ENCODE assay signal across 10 mouse cellular contexts in the genomic region with DNA sequence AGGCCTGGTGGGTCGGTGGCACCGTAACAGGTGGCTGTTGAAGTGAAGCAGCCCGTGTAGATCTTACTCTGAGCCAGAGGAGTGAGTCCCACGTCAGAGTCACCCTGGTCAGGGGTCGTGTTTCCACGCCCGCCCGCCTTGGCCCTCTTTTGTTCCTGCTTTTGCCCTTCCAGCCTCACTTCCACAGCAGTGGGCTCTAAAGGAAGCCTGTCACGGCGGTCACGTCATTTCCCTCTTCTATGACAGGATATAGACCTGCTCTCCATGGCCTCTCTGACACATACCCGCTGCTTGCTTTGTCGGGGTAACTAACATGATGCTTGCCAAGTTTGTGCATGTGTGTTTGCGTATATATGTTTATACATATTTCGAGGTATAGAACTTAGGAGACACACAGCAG. TPM values are rescaled to one million over a fixed set of nuclear protein-coding genes. Genes with fewer than 3 reads are reported as not detected.
DNase-seq lines count a peak whose midpoint lies in the region; ATAC-seq lines count a peak whose summit lies in the region.
"Had no signal": no experiment of that assay in that cellular context is flagged by ENCODE, and none has a peak within 500 bp of the region (broad histone marks: within the 10 kb centered on the region; RNA-seq: fewer than 3 reads in every experiment).

No protein-coding gene starts in this region.

- 46% methylated on average over 15 of the region's 15 CpGs for WGBS in kidney, embryonic 16.5 days
- WGBS in forebrain, embryonic 15.5 days, result 54% methylated on average over 15 of the region's 15 CpGs

- H3K4me3 ChIP-seq in kidney, embryonic 16.5 days (ENCODE audit: low read length), result no peak overlapping the region
- H3K4me3 ChIP-seq in forebrain, embryonic 15.5 days, result no peak overlapping the region

- DNase-seq in adrenal gland, postnatal 10 days, result peak; percentile 22
- no peak for DNase-seq in adrenal gland, adult 2 months
- no peak for DNase-seq in kidney, adult 8-10 months
- peak; percentile 40 for DNase-seq in lung, postnatal 10 days
- DNase-seq in left cerebral cortex, adult 9 months (ENCODE audit: low spot score in 2 of 2), result no peak
- no peak for DNase-seq in left cerebral cortex, postnatal 10 days (ENCODE audit: extremely low spot score in 1 of 2, low spot score in 2 of 2)
- DNase-seq: cerebellum, postnatal 14 days; gastrocnemius, postnatal 36 days had no signal

- H3K27me3 ChIP-seq in kidney, embryonic 16.5 days (ENCODE audit: insufficient read depth, low read length), result no peaks in the 10 kb centered on the region
- H3K27me3 ChIP-seq in forebrain, embryonic 15.5 days, result no peaks in the 10 kb centered on the region

- 0 out of 2 replicates have a peak, but pooled peaks have one; percentile 28 for ATAC-seq in kidney, embryonic 16.5 days (ENCODE audit: low FRiP score, low TSS enrichment)
- ATAC-seq in forebrain, embryonic 15.5 days (replicated peaks), result peak; percentile 27; the same call in 1 of the 2 replicates

- no peak overlapping the region for H3K27ac ChIP-seq in kidney, embryonic 16.5 days (ENCODE audit: low read length)
- H3K27ac ChIP-seq in forebrain, embryonic 15.5 days (replicated peaks), result 0 out of 2 replicates have a peak overlapping the region, but pooled peaks have one; percentile 0

- no peak overlapping the region for H3K9ac ChIP-seq in kidney, embryonic 16.5 days (replicated peaks; ENCODE audit: low read length)
- H3K9ac ChIP-seq in forebrain, embryonic 15.5 days (replicated peaks), result no peak overlapping the region

- H3K36me3 ChIP-seq in kidney, embryonic 16.5 days (ENCODE audit: insufficient read depth, low read length), result peaks cover 4% of the 10 kb centered on the region
- H3K36me3 ChIP-seq in forebrain, embryonic 15.5 days, result peaks cover 5% of the 10 kb centered on the region

- H3K4me2 ChIP-seq in kidney, embryonic 16.5 days (replicated peaks; ENCODE audit: low read depth, low read length), result no peak overlapping the region
- H3K4me2 ChIP-seq in forebrain, embryonic 15.5 days (replicated peaks), result no peak overlapping the region

- intact Hi-C loops in left cerebral cortex, postnatal 10 days (cut with DNase I), result loop anchor here (10.0 kb wide), 1 partner anchor 349 kb away; the partner anchor contains the start of gene Rev3l

- H3K4me1 ChIP-seq in kidney, embryonic 16.5 days (ENCODE audit: insufficient read depth, low read length), result peaks cover 9% of the 10 kb centered on the region; the same call in 1 of the 2 replicates
- peaks cover 69% of the 10 kb centered on the region for H3K4me1 ChIP-seq in forebrain, embryonic 15.5 days

- peaks cover 3% of the 10 kb centered on the region; the same call in 1 of the 2 replicates for H3K9me3 ChIP-seq in kidney, embryonic 16.5 days (ENCODE audit: low read length)
- H3K9me3 ChIP-seq in forebrain, embryonic 15.5 days, result no peaks in the 10 kb centered on the region

RNA-seq across cellular contexts. Expression of gene Fyn, which starts 17.5 kb away (rescaled TPM):
- total RNA-seq in adrenal gland, postnatal 10 days (2021), result 10 to 100 TPM; 46.6 to 48.6 TPM
- total RNA-seq in adrenal gland, adult 2 months (2021), result 10 to 100 TPM; 37.9 to 56.2 TPM
- 22.7 and 27.9 TPM in 2 replicates for polyA plus RNA-seq in adrenal gland, adult 2 months (2012; rRNA removed)
- 22.4 and 26.1 TPM in 2 replicates for polyA plus RNA-seq in kidney, embryonic 16.5 days (2015; fragmentation: Nextera tagmentation; extraction: Ambion mirVana)
- 75.6 and 79.3 TPM in 2 replicates for polyA plus RNA-seq in forebrain, embryonic 15.5 days (2015; fragmentation: Nextera tagmentation; extraction: Ambion mirVana)
- total RNA-seq in left cerebral cortex, postnatal 10 days (2021), result 100 to 1,000 TPM; 176 to 188 TPM

Comparison
In these comparisons a context has a peak if more than half of its experiments do, and no peak if none do; other contexts are left out.
1. DNase-seq: peak in adrenal gland, postnatal 10 days (single experiment) and lung, postnatal 10 days (single experiment); none in adrenal gland, adult 2 months (single experiment), kidney, adult 8-10 months (0 of 2), left cerebral cortex, adult 9 months (0 of 2) and left cerebral cortex, postnatal 10 days (0 of 2).